ENCODE assay signal across 15 mouse cellular contexts in genomic region chr12:106074371-106075155, GRCm38 (mm10).
"Had no signal": no experiment of that assay in that cellular context is flagged by ENCODE, and none has a peak within 500 bp of the region (broad histone marks: within the 10 kb centered on the region; RNA-seq: fewer than 3 reads in every experiment).

No protein-coding gene starts in this region.

- H3K9ac ChIP-seq: liver, embryonic 13.5 days; midbrain, embryonic 13.5 days; neural tube, embryonic 13.5 days had no signal

- DNase-seq: layer of hippocampus, adult 9-11 months; liver, embryonic 13.5 days; lung, adult 2 months; lung, postnatal 14 days; right cerebral cortex, postnatal 4 days; thymus, adult 2 months; thymus, postnatal 14 days; thymus, postnatal 4 days had no signal

- H3K27me3 ChIP-seq: liver, embryonic 13.5 days; midbrain, embryonic 13.5 days; neural tube, embryonic 13.5 days had no signal

- H3K36me3 ChIP-seq: neural tube, embryonic 13.5 days had no signal

- H3K4me2 ChIP-seq: liver, embryonic 13.5 days; midbrain, embryonic 13.5 days; neural tube, embryonic 13.5 days had no signal

- H3K9me3 ChIP-seq: liver, embryonic 13.5 days; midbrain, embryonic 13.5 days; neural tube, embryonic 13.5 days had no signal

- H3K4me3 ChIP-seq: layer of hippocampus, adult 2 months; liver, embryonic 13.5 days; midbrain, embryonic 13.5 days; myocyte; neural tube, embryonic 13.5 days had no signal

- ATAC-seq: midbrain, embryonic 13.5 days; midbrain, embryonic 16.5 days had no signal

- H3K4me1 ChIP-seq: liver, embryonic 13.5 days had no signal

- H3K27ac ChIP-seq: layer of hippocampus, adult 2 months; liver, embryonic 13.5 days; macrophage; midbrain, embryonic 13.5 days; neural tube, embryonic 13.5 days; stomach, postnatal 0 days had no signal
